Comparison of ENCODE assay signal across 27 mouse cellular contexts in the genomic region with DNA sequence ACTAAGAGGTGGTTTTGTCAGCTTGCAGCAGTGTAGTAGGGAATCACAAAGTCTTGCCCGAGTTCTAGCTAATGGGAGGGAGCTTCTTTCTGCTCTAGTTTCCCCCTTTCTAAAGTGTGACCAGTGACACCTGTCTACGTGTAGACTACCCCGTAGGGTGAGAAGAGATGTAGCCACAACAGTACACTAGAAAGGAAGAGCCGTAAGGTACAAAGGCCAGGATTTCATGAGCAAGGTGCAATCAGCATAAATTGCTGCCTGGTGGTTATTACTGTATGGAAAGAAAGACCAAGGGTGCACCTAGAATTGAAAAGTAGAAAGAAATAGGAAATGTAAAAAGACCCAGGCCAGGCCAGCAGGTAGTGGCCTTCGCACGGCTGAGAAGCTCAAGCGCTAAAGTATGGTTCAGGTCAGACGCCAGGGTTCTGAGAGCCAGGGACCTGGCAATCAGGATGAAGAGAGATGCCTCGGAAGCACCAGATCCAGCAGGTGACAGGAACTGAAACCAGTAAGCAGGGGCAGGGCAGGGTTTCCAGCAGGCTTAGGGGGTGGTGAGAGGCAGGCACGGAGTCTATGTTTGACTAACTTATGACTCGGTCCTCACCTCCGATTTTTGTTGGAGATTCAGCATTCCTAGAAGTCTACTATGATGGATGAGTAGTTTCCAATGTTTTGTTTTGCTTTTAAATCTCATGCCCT.
DNase-seq lines count a peak whose midpoint lies in the region; ATAC-seq and TF ChIP-seq lines count a peak whose summit lies in the region.
"Had no signal": no experiment of that assay in that cellular context is flagged by ENCODE, and none has a peak within 500 bp of the region (broad histone marks: within the 10 kb centered on the region; RNA-seq: fewer than 3 reads in every experiment).

No protein-coding gene starts in this region.

- ATAC-seq in inflammation-experienced regulatory T-cells, adult 6 months: peak; percentile 45
- no peak for ATAC-seq in forebrain, embryonic 16.5 days
- ATAC-seq: forebrain, embryonic 13.5 days; midbrain, embryonic 15.5 days had no signal

- H3K36me3 ChIP-seq in embryonic facial prominence, embryonic 10.5 days (replicated peaks): peaks cover 5% of the 10 kb centered on the region
- no peaks in the 10 kb centered on the region for H3K36me3 ChIP-seq in forebrain, embryonic 16.5 days (ENCODE audit: control insufficient read depth, insufficient read depth)
- H3K36me3 ChIP-seq: hindbrain, embryonic 12.5 days; midbrain, embryonic 15.5 days; neural tube, embryonic 12.5 days had no signal

- H3K4me3 ChIP-seq in layer of hippocampus, adult 2 months: no peak overlapping the region
- no peak overlapping the region for H3K4me3 ChIP-seq in embryonic facial prominence, embryonic 10.5 days
- no peak overlapping the region for H3K4me3 ChIP-seq in forebrain, embryonic 16.5 days (replicated peaks; ENCODE audit: low read length)
- H3K4me3 ChIP-seq: forebrain, embryonic 13.5 days; heart, embryonic 12.5 days; hindbrain, embryonic 12.5 days; liver, embryonic 13.5 days; lung, embryonic 15.5 days; megakaryocyte, embryonic 14.5 days; midbrain, embryonic 15.5 days; neural tube, embryonic 12.5 days had no signal

- no peaks in the 10 kb centered on the region for H3K9me3 ChIP-seq in embryonic facial prominence, embryonic 10.5 days
- H3K9me3 ChIP-seq in forebrain, embryonic 16.5 days (ENCODE audit: control insufficient read depth, low read length): no peaks in the 10 kb centered on the region
- H3K9me3 ChIP-seq: forebrain, embryonic 13.5 days; heart, embryonic 12.5 days; hindbrain, embryonic 12.5 days; liver, embryonic 13.5 days; lung, embryonic 15.5 days; megakaryocyte, embryonic 14.5 days; midbrain, embryonic 15.5 days; neural tube, embryonic 12.5 days had no signal

- H3K27me3 ChIP-seq in embryonic facial prominence, embryonic 10.5 days (replicated peaks; ENCODE audit: low read depth, poor library complexity, severe bottlenecking): no peaks in the 10 kb centered on the region
- no peaks in the 10 kb centered on the region for H3K27me3 ChIP-seq in forebrain, embryonic 16.5 days (replicated peaks; ENCODE audit: control insufficient read depth, insufficient read depth, low read length)
- H3K27me3 ChIP-seq: forebrain, embryonic 13.5 days; heart, embryonic 12.5 days; hindbrain, embryonic 12.5 days; liver, embryonic 13.5 days; lung, embryonic 15.5 days; midbrain, embryonic 15.5 days; neural tube, embryonic 12.5 days had no signal

- WGBS in embryonic facial prominence, embryonic 10.5 days: 90% methylated on average over 12 of the region's 12 CpGs
- WGBS in forebrain, embryonic 16.5 days: 91% methylated on average over 12 of the region's 12 CpGs

- H3K4me2 ChIP-seq in forebrain, embryonic 16.5 days (ENCODE audit: low read length): no peak overlapping the region
- H3K4me2 ChIP-seq: forebrain, embryonic 13.5 days; heart, embryonic 12.5 days; hindbrain, embryonic 12.5 days; liver, embryonic 13.5 days; lung, embryonic 15.5 days; midbrain, embryonic 15.5 days; neural tube, embryonic 12.5 days had no signal

- peak overlapping the region; percentile 85; the same call in 1 of the 2 replicates for H3K27ac ChIP-seq in layer of hippocampus, adult 2 months
- no peak overlapping the region for H3K27ac ChIP-seq in embryonic facial prominence, embryonic 10.5 days (replicated peaks)
- H3K27ac ChIP-seq in forebrain, embryonic 16.5 days (ENCODE audit: low read length): no peak overlapping the region
- H3K27ac ChIP-seq: forebrain, embryonic 13.5 days; hindbrain, embryonic 12.5 days; liver, embryonic 13.5 days; lung, embryonic 15.5 days; midbrain, embryonic 15.5 days; neural tube, embryonic 12.5 days; stomach, postnatal 0 days had no signal

- peaks cover 15% of the 10 kb centered on the region for H3K4me1 ChIP-seq in embryonic facial prominence, embryonic 10.5 days
- H3K4me1 ChIP-seq in forebrain, embryonic 16.5 days (replicated peaks; ENCODE audit: control insufficient read depth, insufficient read depth, low read length): no peaks in the 10 kb centered on the region; the same call in 1 of the 2 replicates

- DNase-seq in layer of hippocampus, adult 2 months (ENCODE audit: low spot score in 2 of 2): no peak
- no peak for DNase-seq in layer of hippocampus, adult 8-10 months (ENCODE audit: low spot score in 2 of 2)
- DNase-seq in B cell, adult 2 months: peak; percentile 78 to 80
- peak; percentile 40 to 44 for DNase-seq in spleen, adult 18-20 months
- DNase-seq in embryo, embryonic 9.5 days (ENCODE audit: extremely low spot score): no peak
- DNase-seq in embryonic facial prominence, embryonic 10.5 days (ENCODE audit: low spot score): no peak
- DNase-seq: adrenal gland, postnatal 10 days; cerebellum, adult 18-20 months; cerebellum, postnatal 14 days; gastrocnemius, postnatal 25 days; heart, adult 18-20 months; heart, postnatal 10 days; liver, embryonic 13.5 days; lung, postnatal 36 days; retina, postnatal 1 day; right cerebral cortex, postnatal 25 days; thymus, adult 2 months had no signal

- H3K9ac ChIP-seq in forebrain, embryonic 16.5 days (replicated peaks; ENCODE audit: low read depth, low read length): no peak overlapping the region
- H3K9ac ChIP-seq: forebrain, embryonic 13.5 days; heart, embryonic 12.5 days; hindbrain, embryonic 12.5 days; liver, embryonic 13.5 days; lung, embryonic 15.5 days; midbrain, embryonic 15.5 days; neural tube, embryonic 12.5 days had no signal

- no peak for TF ChIP-seq CTCF in layer of hippocampus, adult 2 months (conservative IDR thresholded peaks at IDR 0.05)

Comparison
In these comparisons a context has a peak if more than half of its experiments do, and no peak if none do; other contexts are left out.
1. DNase-seq: peak in B cell, adult 2 months (2 of 2) and spleen, adult 18-20 months (2 of 2); none in layer of hippocampus, adult 2 months (0 of 2), layer of hippocampus, adult 8-10 months (0 of 2), embryo, embryonic 9.5 days (single experiment) and embryonic facial prominence, embryonic 10.5 days (single experiment).